Mouse (Mus musculus): Measurements from ENCODE around the gene Ipo4. TPM values are rescaled to one million over a fixed set of nuclear protein-coding genes. Genes with fewer than 3 reads are reported as not detected.

Gene Ipo4
- polyA plus RNA-seq, 1 experiment = 38.3 TPM

DNA sequence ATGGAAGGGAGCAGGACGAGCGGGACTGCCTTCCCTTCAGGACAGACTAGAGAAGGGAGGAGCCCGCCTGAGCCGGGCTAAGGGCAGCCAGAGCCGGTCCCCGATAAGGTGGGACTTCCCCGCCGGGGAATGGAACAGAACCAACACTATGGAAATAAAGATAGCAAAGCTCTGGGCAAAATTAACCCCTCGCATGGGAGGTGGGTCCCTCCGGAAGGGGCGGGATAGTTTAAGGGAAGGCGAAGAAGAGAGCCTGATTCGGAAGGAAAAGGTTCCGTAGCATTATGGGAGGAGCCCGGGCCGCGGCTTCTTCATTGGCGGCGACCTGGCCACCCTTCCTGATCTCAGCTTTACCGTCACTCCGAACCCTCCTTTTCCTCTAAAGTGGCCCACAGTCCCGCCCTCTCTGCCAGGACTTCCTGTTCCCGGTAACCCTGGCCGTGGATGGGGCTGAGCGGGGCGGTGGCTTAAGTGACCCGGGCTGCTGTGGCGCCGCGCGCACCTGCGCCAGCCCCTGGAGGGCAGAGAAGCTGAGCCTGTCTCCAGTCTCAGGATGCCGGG, 44.3 kb downstream of the Ipo4 start, which contains the start of gene Rnf31:
Rnf31 (plus strand) TSS at position 378 of the 561 bp plus-strand sequence.
- H3K9me3 ChIP-seq = no peaks in the 10 kb centered on the region
- H3K4me3 ChIP-seq (replicated peaks) = peak within 1 kb of the TSS; percentile 96
- peaks cover 56% of the 10 kb centered on the region for H3K36me3 ChIP-seq (replicated peaks; ENCODE audit: low read length)
- peaks cover 68% of the 10 kb centered on the region for H3K4me1 ChIP-seq
- no peaks in the 10 kb centered on the region for H3K27me3 ChIP-seq (replicated peaks)
- TF ChIP-seq FLI1 (IDR thresholded peaks at IDR 0.05; ENCODE audit: low read length) (no peak), GATA1 (IDR thresholded peaks at IDR 0.05; ENCODE audit: borderline replicate concordance, low read length) (no peak)

GRCm38 (mm10) chr14:55590748-55591330, 44.9 kb downstream of the Ipo4 start, which contains the start of gene Psme2:
TSS of gene Psme2 (minus strand) at chr14:55591113.
- Histone ChIP-seq H3K36me3 (replicated peaks; ENCODE audit: low read length) (peaks cover 50% of the 10 kb centered on the region), H3K4me3 (replicated peaks) (peak within 1 kb of the TSS; percentile 96), H3K9me3 (no peaks in the 10 kb centered on the region), H3K4me1 (peaks cover 68% of the 10 kb centered on the region), H3K27me3 (replicated peaks) (no peaks in the 10 kb centered on the region)
- no peak for TF ChIP-seq GATA1 (IDR thresholded peaks at IDR 0.05; ENCODE audit: borderline replicate concordance, low read length)
- TF ChIP-seq FLI1 (IDR thresholded peaks at IDR 0.05; ENCODE audit: low read length) = no peak

GRCm38 (mm10) chr14:55589771-55590448, 45.8 kb downstream of the Ipo4 start:
- Histone ChIP-seq H3K4me3 (replicated peaks) (peak overlapping the region; percentile 96), H3K27me3 (replicated peaks) (no peaks in the 10 kb centered on the region), H3K9me3 (no peaks in the 10 kb centered on the region), H3K36me3 (replicated peaks; ENCODE audit: low read length) (peaks cover 41% of the 10 kb centered on the region), H3K4me1 (peaks cover 68% of the 10 kb centered on the region)
- TF ChIP-seq FLI1 (IDR thresholded peaks at IDR 0.05; ENCODE audit: low read length) (no peak), GATA1 (IDR thresholded peaks at IDR 0.05; ENCODE audit: borderline replicate concordance, low read length) (no peak)

DNA sequence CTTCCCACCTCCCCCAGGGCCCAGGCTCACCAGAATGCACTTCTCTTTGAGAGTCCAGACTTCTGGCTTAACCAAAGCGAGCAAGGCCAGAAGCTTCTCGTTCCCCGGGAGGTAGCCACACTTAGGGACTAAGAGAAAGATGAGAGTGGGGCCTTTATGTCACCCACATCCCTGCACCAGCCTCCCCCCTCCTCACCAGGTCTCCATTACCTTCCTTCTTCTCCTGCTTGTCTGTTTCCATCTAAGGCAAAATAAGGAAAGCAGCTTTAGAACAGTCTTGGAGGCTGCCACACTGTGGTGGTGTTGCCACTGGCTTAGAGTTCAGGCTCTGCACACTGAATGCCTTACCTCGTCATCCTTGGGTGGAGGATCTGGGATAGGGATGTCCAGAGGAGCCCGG, 46.5 kb downstream of the Ipo4 start:
- TF ChIP-seq GATA1 (IDR thresholded peaks at IDR 0.05; ENCODE audit: borderline replicate concordance, low read length) = no peak
- no peak for TF ChIP-seq FLI1 (IDR thresholded peaks at IDR 0.05; ENCODE audit: low read length)
- H3K4me3 ChIP-seq (replicated peaks) = peak overlapping the region; percentile 64
- H3K9me3 ChIP-seq = no peaks in the 10 kb centered on the region
- H3K36me3 ChIP-seq (replicated peaks; ENCODE audit: low read length) = peaks cover 35% of the 10 kb centered on the region
- no peaks in the 10 kb centered on the region for H3K27me3 ChIP-seq (replicated peaks)
- peaks cover 70% of the 10 kb centered on the region for H3K4me1 ChIP-seq

GRCm38 (mm10) chr14:55586149-55586548, 49.6 kb downstream of the Ipo4 start:
- no peak for TF ChIP-seq FLI1 (IDR thresholded peaks at IDR 0.05; ENCODE audit: low read length)
- TF ChIP-seq GATA1 (IDR thresholded peaks at IDR 0.05; ENCODE audit: borderline replicate concordance, low read length) = no peak
- H3K4me3 ChIP-seq (replicated peaks) = peak overlapping the region; percentile 57
- H3K27me3 ChIP-seq (replicated peaks) = no peaks in the 10 kb centered on the region
- H3K4me1 ChIP-seq = peaks cover 48% of the 10 kb centered on the region
- H3K36me3 ChIP-seq (replicated peaks; ENCODE audit: low read length) = peaks cover 40% of the 10 kb centered on the region
- no peaks in the 10 kb centered on the region for H3K9me3 ChIP-seq

DNA sequence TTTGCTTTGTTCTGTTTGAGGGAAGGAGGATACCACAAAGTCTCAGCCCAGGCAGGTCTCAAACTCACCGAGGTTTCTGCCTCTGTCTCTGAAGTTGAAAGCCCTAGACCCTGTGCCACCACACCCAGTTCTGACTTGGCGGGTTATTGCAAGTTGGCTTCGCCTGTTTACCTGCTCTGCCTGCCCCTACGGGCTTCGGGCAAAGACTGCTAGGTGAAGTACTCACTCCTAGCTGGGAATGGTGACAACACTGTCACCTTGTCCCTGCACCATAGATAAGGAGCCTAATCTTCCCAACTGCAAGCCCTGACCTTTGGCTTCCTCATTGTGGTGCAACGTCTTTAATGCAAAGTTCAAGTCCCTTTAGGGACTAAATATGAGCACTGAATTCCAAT, 50.2 kb downstream of the Ipo4 start:
- H3K9me3 ChIP-seq = no peaks in the 10 kb centered on the region
- H3K4me3 ChIP-seq (replicated peaks) = peak overlapping the region; percentile 95

DNA sequence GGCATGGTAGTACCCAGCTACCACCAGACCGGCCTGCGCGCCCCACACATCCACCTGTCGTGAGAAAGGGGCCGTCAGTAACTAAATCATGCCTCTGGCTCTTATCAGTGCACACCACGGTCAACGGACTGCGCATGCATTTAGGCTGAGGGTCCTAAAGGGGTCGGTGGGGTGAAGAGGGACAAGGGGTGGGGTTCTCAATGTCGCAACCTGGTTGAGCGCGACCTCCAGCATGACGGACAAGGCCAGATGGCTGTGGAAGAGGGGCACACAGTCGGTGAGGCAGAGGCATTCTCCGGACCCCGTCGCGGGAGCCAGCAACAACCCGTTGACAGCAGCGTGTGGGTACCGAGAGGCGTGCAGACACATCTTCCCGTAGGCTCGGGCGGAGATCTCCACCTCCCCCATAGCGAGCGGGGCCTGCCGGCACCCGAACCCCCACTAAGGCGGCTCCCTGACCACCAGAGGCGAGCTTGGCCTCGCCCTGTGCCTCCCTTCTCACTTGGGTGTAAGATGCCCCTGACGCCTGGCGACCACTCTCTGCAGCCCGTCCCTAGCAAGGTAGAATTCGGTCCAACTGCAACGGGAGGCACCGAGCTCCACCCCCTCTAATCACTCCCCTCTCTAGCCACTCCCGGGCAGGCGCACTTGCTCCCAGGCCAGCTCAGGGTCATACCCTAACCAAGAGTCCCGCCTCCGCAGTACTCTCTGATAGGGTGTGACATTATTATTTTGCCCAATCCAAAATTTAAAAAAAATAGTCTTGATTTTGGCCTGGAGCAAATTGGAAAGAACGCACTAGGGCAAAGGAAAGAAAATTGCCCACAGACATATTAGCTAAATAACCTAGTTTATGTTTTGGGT, 50.8 kb downstream of the Ipo4 start, which contains the start of gene Emc9:
Emc9 (minus strand) TSS at position 601 of the 864 bp plus-strand sequence.
- peaks cover 53% of the 10 kb centered on the region for H3K4me1 ChIP-seq
- no peaks in the 10 kb centered on the region for H3K9me3 ChIP-seq
- H3K4me3 ChIP-seq (replicated peaks) = peak within 1 kb of the TSS; percentile 95
- no peak for TF ChIP-seq FLI1 (IDR thresholded peaks at IDR 0.05; ENCODE audit: low read length)
- no peak for TF ChIP-seq GATA1 (IDR thresholded peaks at IDR 0.05; ENCODE audit: borderline replicate concordance, low read length)
- peaks cover 53% of the 10 kb centered on the region for H3K36me3 ChIP-seq (replicated peaks; ENCODE audit: low read length)
- no peaks in the 10 kb centered on the region for H3K27me3 ChIP-seq (replicated peaks)

More for the DNA sequence above, 50.2 kb downstream of the Ipo4 start:
- Histone ChIP-seq H3K4me1 (peaks cover 52% of the 10 kb centered on the region), H3K27me3 (replicated peaks) (no peaks in the 10 kb centered on the region), H3K36me3 (replicated peaks; ENCODE audit: low read length) (peaks cover 46% of the 10 kb centered on the region)
- no peak for TF ChIP-seq FLI1 (IDR thresholded peaks at IDR 0.05; ENCODE audit: low read length)
- TF ChIP-seq GATA1 (IDR thresholded peaks at IDR 0.05; ENCODE audit: borderline replicate concordance, low read length) = no peak

DNA sequence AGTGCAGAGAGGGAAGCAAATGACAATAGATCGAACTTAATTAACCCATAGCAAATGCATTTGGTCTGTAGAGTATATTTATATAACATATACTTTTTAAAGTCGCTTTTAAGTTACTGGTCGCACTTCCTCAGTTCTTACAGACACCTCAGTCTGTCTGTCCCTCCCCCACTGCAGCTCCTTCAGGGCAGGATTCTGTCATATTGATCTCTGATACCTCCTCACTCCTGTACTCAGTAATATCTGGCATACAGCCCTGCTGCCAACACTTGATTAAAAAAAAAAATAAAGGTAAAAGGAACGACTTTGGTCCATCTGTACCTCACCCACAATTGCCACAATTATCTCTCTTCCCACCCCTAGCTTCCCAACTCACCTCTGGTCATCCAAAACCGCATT, 51.5 kb downstream of the Ipo4 start:
- TF ChIP-seq FLI1 (IDR thresholded peaks at IDR 0.05; ENCODE audit: low read length) = no peak
- no peak for TF ChIP-seq GATA1 (IDR thresholded peaks at IDR 0.05; ENCODE audit: borderline replicate concordance, low read length)
- Histone ChIP-seq H3K36me3 (replicated peaks; ENCODE audit: low read length) (peaks cover 56% of the 10 kb centered on the region), H3K4me1 (peaks cover 53% of the 10 kb centered on the region), H3K9me3 (no peaks in the 10 kb centered on the region), H3K4me3 (replicated peaks) (peak overlapping the region; percentile 95), H3K27me3 (replicated peaks) (no peaks in the 10 kb centered on the region)

DNA sequence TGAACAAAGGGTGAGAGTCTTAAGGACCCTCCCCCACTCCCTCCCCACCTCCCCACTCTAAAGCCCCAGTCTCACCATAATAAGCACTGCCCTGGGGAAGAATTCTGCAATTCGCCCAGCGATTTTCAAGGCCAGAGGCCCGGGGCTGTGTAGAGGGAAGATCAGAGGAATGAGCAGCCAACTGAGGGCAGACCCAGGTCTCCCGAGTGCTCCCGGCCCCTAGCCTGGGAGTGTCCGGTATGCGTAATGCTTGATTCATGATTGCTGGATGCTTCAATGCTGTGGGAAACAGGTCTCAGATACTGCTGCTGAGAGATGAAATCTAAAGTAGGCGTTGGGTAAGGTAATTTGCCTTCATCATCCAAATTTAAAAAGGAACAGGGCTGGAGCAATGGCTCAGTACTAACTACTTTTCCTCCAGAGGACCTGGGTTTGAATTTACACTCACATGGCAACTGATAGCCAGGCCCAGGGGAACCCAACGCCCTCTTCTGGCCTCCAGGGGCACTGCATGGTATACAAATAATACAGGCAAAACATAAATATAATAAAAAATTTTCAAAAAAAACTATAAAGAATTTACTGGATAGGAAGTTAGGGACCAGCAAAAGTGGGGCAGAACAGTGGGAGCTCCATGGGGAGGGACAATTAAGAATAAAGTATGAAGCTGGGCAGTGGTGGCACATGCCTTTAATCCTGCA, 53.6 kb downstream of the Ipo4 start:
- Histone ChIP-seq H3K36me3 (replicated peaks; ENCODE audit: low read length) (peaks cover 38% of the 10 kb centered on the region), H3K9me3 (no peaks in the 10 kb centered on the region), H3K4me1 (peaks cover 59% of the 10 kb centered on the region), H3K27me3 (replicated peaks) (no peaks in the 10 kb centered on the region), H3K4me3 (replicated peaks) (no peak overlapping the region)
- TF ChIP-seq FLI1 (IDR thresholded peaks at IDR 0.05; ENCODE audit: low read length) (no peak), GATA1 (IDR thresholded peaks at IDR 0.05; ENCODE audit: borderline replicate concordance, low read length) (no peak)

All from megakaryocyte, embryonic 14.5 days (primary cell).